Mouse (Mus musculus): ENCODE measurements around the gene Sncg. TPM values are rescaled to one million over a fixed set of nuclear protein-coding genes. Genes with fewer than 3 reads are reported as not detected.

The Sncg gene
- total RNA-seq, 2 experiments from 2014 or later = 2.1 to 4.4 TPM

- DNase-seq (ENCODE audit: low spot score in 2 of 2) = no peak
Measured at GRCm38 (mm10) chr14:34344361-34344760, 30.2 kb downstream of the Sncg start.

DNA sequence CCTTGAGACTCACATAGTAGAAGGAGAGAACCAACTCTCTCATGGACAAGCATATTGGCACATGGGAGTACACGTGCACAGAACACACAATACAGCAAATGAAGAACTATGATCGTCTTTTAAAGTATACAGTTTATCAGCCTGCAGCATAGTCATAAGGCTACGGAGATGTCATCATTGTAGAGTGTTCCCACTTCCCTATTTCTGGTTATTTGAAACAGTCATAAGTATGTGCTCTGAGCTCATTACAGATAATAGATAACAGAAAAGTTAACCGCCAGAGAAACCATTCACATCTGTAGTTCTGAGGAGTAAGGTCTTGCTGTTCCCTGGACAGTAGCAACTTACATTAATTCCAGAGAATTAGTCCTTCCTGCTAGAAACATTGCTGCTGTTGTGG lies 31.5 kb downstream of the Sncg start:
- no peak for DNase-seq (ENCODE audit: low spot score in 2 of 2)

- DNase-seq (ENCODE audit: low spot score in 2 of 2) = peak in 1 of 2 experiments; percentile 28
Measured at GRCm38 (mm10) chr14:34341993-34342392, 32.6 kb downstream of the Sncg start.

GRCm38 (mm10) chr14:34339446-34339845 lies 35.1 kb downstream of the Sncg start:
- peak in 1 of 2 experiments; percentile 68 for DNase-seq (ENCODE audit: low spot score in 2 of 2)

DNA sequence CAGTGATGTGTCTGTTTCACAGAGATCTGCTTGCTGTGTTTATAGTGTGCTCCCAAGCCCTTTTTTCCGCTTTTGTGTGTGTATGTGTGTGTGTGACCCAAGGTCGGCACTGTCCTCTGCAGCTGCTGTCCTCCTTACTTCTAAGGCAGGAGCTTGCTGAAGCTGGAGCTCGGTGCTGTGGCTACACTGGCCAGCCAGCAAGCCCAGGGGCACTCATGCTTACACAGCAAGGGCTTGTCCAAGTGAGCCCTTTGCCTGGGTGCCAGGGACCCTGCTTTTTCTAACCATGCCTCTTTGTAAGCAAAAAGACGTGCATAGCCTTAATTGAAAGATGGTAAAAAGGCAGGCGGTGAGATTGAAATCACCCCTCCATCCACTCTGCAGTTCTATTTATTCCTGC lies 42.1 kb downstream of the Sncg start:
- peak; percentile 38 to 82 for DNase-seq (ENCODE audit: low spot score in 2 of 2)

DNA sequence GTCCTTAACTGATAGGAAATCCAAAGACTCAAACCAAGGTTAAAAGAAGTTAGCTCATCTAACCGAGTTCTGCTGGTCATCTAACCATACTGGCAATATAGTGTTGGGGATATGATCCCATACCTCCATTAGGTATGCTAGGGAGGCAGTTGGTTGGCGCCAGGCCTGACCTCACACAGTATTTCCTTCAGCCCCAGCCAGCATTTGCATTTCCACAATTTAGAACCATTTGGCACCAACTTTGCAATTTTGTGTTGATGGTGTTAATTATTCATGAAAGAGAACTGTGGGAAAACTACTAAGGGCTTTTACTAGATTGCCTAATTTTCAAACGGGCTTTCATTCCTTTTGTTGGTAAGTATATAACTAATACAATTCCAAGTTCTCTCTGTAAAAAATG lies 42.7 kb downstream of the Sncg start:
- DNase-seq (ENCODE audit: low spot score in 2 of 2) = peak; percentile 37 to 82

DNA sequence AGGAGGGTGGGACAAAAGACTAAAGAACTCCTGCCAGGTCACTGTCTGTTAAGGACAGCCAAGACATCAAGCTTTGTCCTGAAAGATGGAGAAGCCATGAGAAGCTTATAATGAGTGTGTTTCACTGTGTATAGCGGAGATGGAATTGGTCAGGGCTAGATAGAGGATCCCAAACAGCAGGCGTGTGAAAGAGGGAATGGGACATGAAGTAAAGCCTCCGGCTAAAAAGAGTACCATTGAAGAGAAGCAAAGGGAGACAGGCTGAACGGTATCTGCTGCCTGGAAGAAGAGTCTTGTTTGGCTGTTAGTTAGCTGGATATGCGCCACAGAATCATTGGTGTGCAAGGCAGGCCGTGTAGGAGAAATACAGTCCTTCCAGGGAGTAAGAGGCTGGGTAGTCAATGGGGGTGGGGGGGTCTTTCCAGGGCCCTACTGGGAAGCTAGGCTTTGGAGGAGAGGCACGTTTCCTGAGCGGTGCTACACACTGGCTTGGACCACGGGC lies 43.9 kb downstream of the Sncg start:
- DNase-seq (ENCODE audit: low spot score in 2 of 2) = peak in 1 of 2 experiments; percentile 48

DNA sequence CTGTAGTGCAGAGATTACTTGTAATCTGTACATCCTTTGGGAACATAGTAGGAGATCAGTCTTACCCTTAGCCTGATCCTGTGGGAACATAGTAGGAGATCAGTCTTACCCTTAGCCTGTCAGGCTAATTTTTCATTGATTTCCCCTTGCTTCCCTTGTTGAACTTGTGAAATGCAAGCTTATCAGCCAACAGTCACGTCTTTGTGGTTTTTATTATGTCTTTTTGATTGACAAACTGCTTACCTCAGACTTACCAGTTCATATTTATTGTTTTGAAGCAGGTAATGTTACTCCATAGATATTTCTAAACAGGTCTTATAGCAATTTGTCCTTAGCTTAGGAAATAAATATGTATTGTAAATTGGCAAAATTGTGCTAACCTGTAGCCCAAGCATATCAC lies 47.0 kb downstream of the Sncg start:
- DNase-seq (ENCODE audit: low spot score in 2 of 2) = no peak

- DNase-seq (ENCODE audit: low spot score in 2 of 2) = no peak
Measured at GRCm38 (mm10) chr14:34326606-34327005, 48.0 kb downstream of the Sncg start.

DNA sequence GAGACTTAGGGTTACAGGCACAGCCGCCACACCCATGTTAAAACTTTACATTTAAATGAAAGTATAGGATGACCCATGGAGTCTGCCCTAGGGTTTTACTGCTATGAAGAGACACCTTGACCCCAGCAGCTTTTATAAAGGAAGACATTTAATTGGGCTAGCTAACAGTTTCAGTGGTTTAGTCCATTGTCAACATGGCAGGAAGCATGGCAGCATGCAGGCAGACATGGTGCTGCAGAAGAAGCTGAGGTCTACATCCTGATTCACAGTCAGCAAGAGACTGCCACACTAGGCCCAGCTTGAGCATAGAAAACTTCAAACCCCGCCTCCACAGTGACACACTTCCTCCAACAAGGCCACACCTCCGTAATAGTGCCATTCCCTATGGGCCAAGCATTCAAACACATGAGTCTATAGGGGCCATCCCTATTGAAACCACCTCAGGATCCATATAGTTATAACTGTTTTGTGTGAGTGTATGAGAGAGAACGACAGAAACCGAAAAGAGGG lies 51.0 kb downstream of the Sncg start:
- no peak for DNase-seq (ENCODE audit: low spot score in 2 of 2)

Other genes starting within 250 kb of the Sncg start
- gene Npy4r, start 222.3 kb downstream of the Sncg start, total RNA-seq (2021) = under 1 TPM in 1 of 2 experiments, not detected in 1; 0.10 TPM
- gene Gprin2, start 173.1 kb downstream of the Sncg start, total RNA-seq (2021) = 1 to 10 TPM; 2.7 to 7.0 TPM
- 1 to 10 TPM; 1.1 to 1.7 TPM for gene Syt15, start 155.2 kb downstream of the Sncg start, total RNA-seq (2021)
- gene Shld2, start 64.3 kb downstream of the Sncg start, total RNA-seq (2021) = 10 to 100 TPM in 1 of 2 experiments, 1 to 10 TPM in 1; 9.7 to 14.5 TPM
- 100 to 1,000 TPM; 364 to 392 TPM for gene Glud1, start 64.1 kb downstream of the Sncg start, total RNA-seq (2021)
- gene Fam25c, start 19.4 kb downstream of the Sncg start, total RNA-seq (2021) = not detected
- gene Mmrn2, start 676 bp upstream of the Sncg start, total RNA-seq (2021) = 1 to 10 TPM; 2.7 to 5.2 TPM
- gene Bmpr1a, start 128.6 kb upstream of the Sncg start, total RNA-seq (2021) = 10 to 100 TPM; 38.3 to 41.4 TPM
- gene 9230112D13Rik, start 148.0 kb upstream of the Sncg start, total RNA-seq (2021) = not detected
- 1 to 10 TPM; 2.7 to 2.8 TPM for gene Ldb3, start 213.9 kb upstream of the Sncg start, total RNA-seq (2021)
- gene Opn4, start 225.4 kb upstream of the Sncg start, total RNA-seq (2021) = not detected